18 mouse cellular contexts compared by ENCODE assay signal in genomic region chr4:84150698-84151097, GRCm38 (mm10).
DNase-seq lines count a peak whose midpoint lies in the region; ATAC-seq and TF ChIP-seq lines count a peak whose summit lies in the region.
"Had no signal": no experiment of that assay in that cellular context is flagged by ENCODE, and none has a peak within 500 bp of the region (broad histone marks: within the 10 kb centered on the region; RNA-seq: fewer than 3 reads in every experiment).

No protein-coding gene starts in this region.

- 50% methylated on average over 3 of the region's 3 CpGs for WGBS in midbrain, embryonic 10.5 days
- WGBS in midbrain, embryonic 11.5 days, result 43% methylated on average over 3 of the region's 3 CpGs
- WGBS in midbrain, embryonic 16.5 days, result 32% methylated on average over 3 of the region's 3 CpGs

- H3K9ac ChIP-seq in midbrain, embryonic 11.5 days (ENCODE audit: low read length), result no peak overlapping the region
- 0 out of 2 replicates have a peak overlapping the region, but pooled peaks have one; percentile 37 for H3K9ac ChIP-seq in midbrain, embryonic 16.5 days (ENCODE audit: low read depth, low read length)
- H3K9ac ChIP-seq: heart, embryonic 13.5 days; kidney, embryonic 15.5 days; neural tube, embryonic 12.5 days had no signal

- ATAC-seq in frontal cortex, adult (ENCODE audit: low TSS enrichment), result peak; percentile 67
- no peak for ATAC-seq in midbrain, embryonic 11.5 days (ENCODE audit: low FRiP score)
- ATAC-seq in midbrain, embryonic 16.5 days, result 0 out of 2 replicates have a peak, but pooled peaks have one; percentile 42
- ATAC-seq: intestine, postnatal 0 days; Patski had no signal

- H3K9me3 ChIP-seq in midbrain, embryonic 10.5 days (replicated peaks), result no peaks in the 10 kb centered on the region
- H3K9me3 ChIP-seq in midbrain, embryonic 11.5 days (ENCODE audit: control insufficient read depth, low read length), result no peaks in the 10 kb centered on the region
- no peaks in the 10 kb centered on the region for H3K9me3 ChIP-seq in midbrain, embryonic 16.5 days (replicated peaks; ENCODE audit: control insufficient read depth, low read length, poor library complexity, severe bottlenecking)
- H3K9me3 ChIP-seq: forebrain, embryonic 10.5 days; heart, embryonic 13.5 days; kidney, embryonic 15.5 days; neural tube, embryonic 12.5 days had no signal

- H3K4me1 ChIP-seq in midbrain, embryonic 10.5 days, result peaks cover 4% of the 10 kb centered on the region; the same call in 1 of the 2 replicates
- H3K4me1 ChIP-seq in midbrain, embryonic 11.5 days (ENCODE audit: control insufficient read depth, insufficient read depth, low read length), result no peaks in the 10 kb centered on the region
- peaks cover 6% of the 10 kb centered on the region; the same call in 1 of the 2 replicates for H3K4me1 ChIP-seq in midbrain, embryonic 16.5 days (ENCODE audit: control insufficient read depth, insufficient read depth, low read length)

- H3K27ac ChIP-seq in midbrain, embryonic 10.5 days (replicated peaks), result 0 out of 2 replicates have a peak overlapping the region, but pooled peaks have one; percentile 23
- no peak overlapping the region for H3K27ac ChIP-seq in midbrain, embryonic 11.5 days (ENCODE audit: low read depth, low read length)
- H3K27ac ChIP-seq in midbrain, embryonic 16.5 days (ENCODE audit: low read length), result no peak overlapping the region
- no peak overlapping the region for H3K27ac ChIP-seq in layer of hippocampus, adult 2 months
- H3K27ac ChIP-seq: forebrain, embryonic 10.5 days; heart, embryonic 13.5 days; kidney, embryonic 15.5 days; neural tube, embryonic 12.5 days had no signal

- no peak overlapping the region for H3K4me3 ChIP-seq in midbrain, embryonic 10.5 days
- no peak overlapping the region for H3K4me3 ChIP-seq in midbrain, embryonic 11.5 days (ENCODE audit: low read depth, low read length)
- no peak overlapping the region for H3K4me3 ChIP-seq in midbrain, embryonic 16.5 days (ENCODE audit: low read depth, low read length)
- H3K4me3 ChIP-seq in layer of hippocampus, adult 2 months, result no peak overlapping the region
- H3K4me3 ChIP-seq: forebrain, embryonic 10.5 days; heart, embryonic 13.5 days; kidney, embryonic 15.5 days; neural tube, embryonic 12.5 days had no signal

- no peak for DNase-seq in frontal cortex, postnatal 14 days (ENCODE audit: low spot score in 2 of 2)
- no peak for DNase-seq in midbrain, embryonic 10.5 days (ENCODE audit: low spot score)
- no peak for DNase-seq in midbrain, embryonic 11.5 days (ENCODE audit: low spot score, missing footprints)
- peak; percentile 31 for DNase-seq in brain, embryonic 14.5 days (ENCODE audit: low read depth)
- no peak for DNase-seq in layer of hippocampus, adult 2 months (ENCODE audit: low spot score in 2 of 2)
- no peak for DNase-seq in c-Kit-positive CD71-positive TER-119-positive erythroid progenitor cells, embryonic 14.5 days (ENCODE audit: low spot score)
- DNase-seq: adrenal gland, postnatal 10 days; cerebellum, adult 18-20 months; heart, postnatal 4 days; right cerebral cortex, postnatal 4 days had no signal

- no peak for TF ChIP-seq POLR2A in brain, embryonic 14.5 days (IDR thresholded peaks at IDR 0.05; ENCODE audit: borderline replicate concordance, extremely low read depth, insufficient read depth, insufficient read length, poor library complexity, severe bottlenecking)

- 0 out of 2 replicates have a peak, but pooled peaks cover 4% of the 10 kb centered on the region for H3K27me3 ChIP-seq in midbrain, embryonic 10.5 days (ENCODE audit: low read depth, poor library complexity, severe bottlenecking)
- no peaks in the 10 kb centered on the region for H3K27me3 ChIP-seq in midbrain, embryonic 11.5 days (ENCODE audit: control insufficient read depth, insufficient read depth, low read length)
- H3K27me3 ChIP-seq in midbrain, embryonic 16.5 days (ENCODE audit: control insufficient read depth, insufficient read depth, low read depth, low read length), result no peaks in the 10 kb centered on the region; the same call in 1 of the 2 replicates
- H3K27me3 ChIP-seq: heart, embryonic 13.5 days; kidney, embryonic 15.5 days; neural tube, embryonic 12.5 days; Patski had no signal

- TF ChIP-seq CTCF in brain, embryonic 14.5 days (IDR thresholded peaks at IDR 0.05; ENCODE audit: borderline replicate concordance, extremely low read depth, insufficient read depth, insufficient read length), result no peak
- no peak for TF ChIP-seq CTCF in layer of hippocampus, adult 2 months (conservative IDR thresholded peaks at IDR 0.05)

- no peak overlapping the region for H3K4me2 ChIP-seq in midbrain, embryonic 11.5 days
- H3K4me2 ChIP-seq in midbrain, embryonic 16.5 days (ENCODE audit: low read length), result no peak overlapping the region
- H3K4me2 ChIP-seq: heart, embryonic 13.5 days; kidney, embryonic 15.5 days; neural tube, embryonic 12.5 days had no signal

- H3K36me3 ChIP-seq in midbrain, embryonic 10.5 days, result no peaks in the 10 kb centered on the region
- no peaks in the 10 kb centered on the region for H3K36me3 ChIP-seq in midbrain, embryonic 11.5 days (ENCODE audit: control insufficient read depth, insufficient read depth, low read length)
- no peaks in the 10 kb centered on the region for H3K36me3 ChIP-seq in midbrain, embryonic 16.5 days (ENCODE audit: control insufficient read depth, insufficient read depth, low read length)
- H3K36me3 ChIP-seq: forebrain, embryonic 10.5 days; heart, embryonic 13.5 days; kidney, embryonic 15.5 days; neural tube, embryonic 12.5 days had no signal
